Mouse (Mus musculus) lung, postnatal 10 days (tissue): Measurements from ENCODE around the gene Kel.

Experiments
- DNase-seq: peaks from one replicate; pipeline ENCODE4 v3.0.0; 2021

The Kel gene

DNA sequence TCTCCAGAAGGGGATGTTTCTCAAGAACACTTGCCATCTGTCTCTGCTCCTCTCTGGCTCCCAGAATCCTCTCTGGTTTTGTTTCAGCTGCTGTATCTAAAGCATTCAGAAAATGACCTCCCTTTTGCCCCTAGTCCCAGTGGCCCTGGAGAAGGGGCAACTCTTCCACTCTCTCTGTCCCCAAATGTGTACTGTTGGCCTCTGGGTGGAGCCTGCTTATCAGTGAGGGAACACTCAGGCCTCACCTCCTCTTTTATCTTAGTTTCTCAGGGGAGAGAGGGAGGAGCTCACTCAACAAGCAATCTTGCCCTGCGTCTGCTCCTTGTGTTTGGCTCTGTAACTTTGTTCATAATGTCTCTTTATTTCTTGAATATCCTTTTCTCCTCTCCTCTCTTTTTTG is at the start of gene Kel:
TSS of gene Kel (minus strand) at position 217 of the 400 bp plus-strand sequence.
- no peak for DNase-seq

DNA sequence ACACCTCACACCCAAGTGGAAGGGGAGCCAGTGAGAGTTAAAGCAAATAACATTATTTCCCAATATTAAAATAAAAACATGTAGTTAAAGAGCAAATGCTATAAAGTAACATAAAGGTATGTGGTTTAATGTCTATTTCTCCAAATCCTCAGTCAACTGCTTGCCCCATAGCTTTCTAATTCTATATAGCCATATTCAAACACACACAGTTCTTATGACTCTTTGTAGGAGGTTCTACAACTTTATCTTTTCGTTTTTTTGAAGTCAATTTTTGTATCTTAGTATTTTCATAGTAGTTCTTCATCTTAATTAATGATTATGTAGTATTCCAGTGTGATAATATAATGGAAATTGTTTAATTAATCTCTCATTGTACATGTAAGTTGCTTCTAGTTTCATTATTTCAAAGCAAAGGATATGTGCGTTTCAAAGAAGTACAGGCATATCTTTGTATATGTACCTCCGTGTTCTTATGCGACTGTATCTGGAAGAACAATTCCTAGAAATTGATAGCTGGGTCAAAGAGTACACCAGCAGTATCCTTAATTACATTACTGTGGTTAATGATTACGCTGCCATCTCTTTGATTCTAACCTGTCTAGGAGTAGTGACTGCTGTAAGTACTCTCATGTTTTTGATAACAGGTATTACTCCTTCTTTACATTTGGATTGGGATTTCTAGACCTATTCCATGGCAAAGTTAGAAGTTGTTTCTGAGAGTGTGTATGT is 40.7 kb upstream of the Kel start:
- DNase-seq = no peak

DNA sequence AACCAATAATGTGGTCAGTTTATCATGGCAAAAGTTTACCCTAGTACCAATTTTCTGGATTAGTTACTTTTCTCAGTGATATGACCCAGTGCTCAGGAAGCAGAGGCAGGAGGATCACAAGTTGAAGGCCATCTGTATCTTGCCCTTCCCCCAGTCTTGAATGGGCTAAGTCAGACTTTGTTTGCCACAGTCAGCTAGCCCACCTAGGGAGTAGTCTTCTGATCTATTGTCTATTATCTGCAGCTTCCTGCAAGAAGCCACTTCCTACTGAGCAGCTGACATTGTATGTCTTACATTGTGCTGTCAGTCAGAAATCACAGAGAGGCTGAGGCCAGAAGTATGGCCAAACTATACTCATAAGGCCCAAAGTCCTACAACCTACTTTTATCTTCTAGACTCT is 37.0 kb upstream of the Kel start:
- DNase-seq = no peak

DNA sequence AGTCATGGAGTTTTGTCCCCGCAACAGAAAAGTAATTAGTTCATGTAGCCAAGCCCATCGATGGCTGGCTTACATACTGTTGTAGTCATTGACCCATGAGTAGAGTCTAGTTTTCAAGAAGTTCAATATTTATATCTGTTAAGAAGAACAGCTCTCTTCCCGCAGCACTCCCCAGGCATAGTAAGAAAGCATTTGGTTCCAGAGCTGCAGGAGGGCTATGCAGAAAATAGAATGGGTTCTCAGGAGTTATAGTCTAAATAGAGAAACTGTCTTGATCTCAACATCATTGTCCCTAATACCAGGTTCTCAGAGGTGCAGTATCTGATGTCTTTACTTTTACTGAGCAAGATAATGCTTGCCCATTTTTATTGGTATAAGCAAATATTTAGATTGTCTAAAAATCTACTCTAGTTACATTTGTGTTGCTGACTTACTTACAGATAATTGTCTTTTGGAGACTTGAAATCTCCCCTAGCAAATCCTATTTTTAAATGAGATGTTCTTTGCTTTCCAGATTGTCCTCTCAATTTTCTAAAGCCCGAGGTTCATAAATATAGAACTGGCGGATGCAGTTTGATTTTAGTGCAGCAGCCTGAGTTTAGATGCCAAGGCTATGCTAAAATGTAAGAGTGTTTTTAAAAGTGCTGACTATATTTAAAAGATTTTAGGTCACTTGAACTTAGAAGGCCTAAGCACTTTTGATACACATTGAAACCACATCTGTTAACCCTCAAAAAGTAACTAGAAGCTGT is 30.8 kb upstream of the Kel start:
- DNase-seq = no peak

DNA sequence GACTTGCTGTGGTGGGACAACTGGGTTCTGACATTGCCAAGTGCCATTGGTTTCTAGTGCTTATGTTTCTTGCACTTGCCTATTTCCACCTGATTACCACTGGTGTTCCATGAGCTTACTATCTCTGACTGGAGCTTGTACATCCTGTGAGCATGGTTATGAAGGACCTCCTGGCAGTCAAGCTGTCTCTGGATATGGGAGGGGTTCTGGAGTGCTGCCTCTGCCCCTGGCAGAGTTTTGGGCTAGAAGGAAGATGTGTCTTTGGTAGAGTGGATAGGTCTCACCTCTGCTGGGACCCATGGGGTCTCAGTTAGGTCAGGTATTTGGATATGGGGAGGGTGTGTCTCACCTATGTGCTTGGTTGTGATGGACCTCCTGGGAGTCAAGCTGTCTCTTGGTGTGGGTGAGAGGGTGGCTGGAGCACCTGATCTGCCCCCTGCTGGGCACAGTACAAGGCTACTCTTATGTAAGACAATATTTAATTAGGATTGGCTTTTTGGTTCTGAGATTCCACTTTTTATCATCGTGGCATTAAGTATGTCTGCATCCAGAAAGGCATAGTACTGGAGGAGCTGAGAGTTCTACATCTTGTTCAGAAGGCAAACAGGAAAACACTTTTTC is 24.0 kb upstream of the Kel start:
- DNase-seq = peak; percentile 2

- no peak for DNase-seq
Measured at GRCm38 (mm10) chr6:41721430-41721829, 17.3 kb upstream of the Kel start.

DNA sequence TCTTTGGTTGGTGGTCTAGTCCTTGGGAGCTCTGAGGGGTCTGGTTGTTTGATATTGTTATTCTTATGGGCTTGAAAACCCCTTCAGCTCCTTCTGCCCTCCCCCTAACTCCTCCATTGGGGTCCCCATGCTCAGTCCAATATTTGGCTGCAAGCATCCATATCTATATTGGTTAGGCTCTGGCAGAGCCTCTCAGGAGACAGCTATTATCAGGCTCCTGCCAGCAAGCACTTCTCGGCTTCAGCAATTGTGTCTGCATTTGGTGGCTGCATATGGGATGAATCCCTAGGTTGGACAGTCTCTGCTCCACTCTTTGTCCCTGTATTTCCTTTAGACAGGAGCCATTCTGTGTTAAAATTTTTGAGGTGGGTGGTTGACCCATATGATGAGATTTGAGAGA is 6.1 kb upstream of the Kel start:
- no peak for DNase-seq

GRCm38 (mm10) chr6:41706275-41706674 is 2.1 kb upstream of the Kel start:
- no peak for DNase-seq

DNA sequence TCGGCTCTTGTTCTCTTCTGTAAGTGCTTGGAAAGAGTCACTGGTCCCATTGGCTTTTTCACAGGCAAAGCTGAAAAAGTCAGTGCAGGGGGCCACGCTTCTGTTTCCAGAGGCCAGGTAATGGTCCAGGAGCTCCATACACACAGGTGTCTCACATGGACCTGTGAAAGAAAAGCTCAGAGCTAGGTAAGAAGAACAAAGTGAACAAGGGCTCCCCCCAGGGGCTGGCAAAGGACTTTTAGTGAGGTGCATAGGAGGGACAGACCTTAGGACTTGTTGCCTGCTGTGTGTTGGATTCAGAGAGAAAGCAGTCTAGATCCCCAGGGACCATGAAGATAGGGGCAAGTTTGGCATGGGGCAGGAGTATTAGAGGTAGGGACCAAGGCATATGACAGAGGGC is 1.2 kb downstream of the Kel start:
- DNase-seq = peak; percentile 7

DNA sequence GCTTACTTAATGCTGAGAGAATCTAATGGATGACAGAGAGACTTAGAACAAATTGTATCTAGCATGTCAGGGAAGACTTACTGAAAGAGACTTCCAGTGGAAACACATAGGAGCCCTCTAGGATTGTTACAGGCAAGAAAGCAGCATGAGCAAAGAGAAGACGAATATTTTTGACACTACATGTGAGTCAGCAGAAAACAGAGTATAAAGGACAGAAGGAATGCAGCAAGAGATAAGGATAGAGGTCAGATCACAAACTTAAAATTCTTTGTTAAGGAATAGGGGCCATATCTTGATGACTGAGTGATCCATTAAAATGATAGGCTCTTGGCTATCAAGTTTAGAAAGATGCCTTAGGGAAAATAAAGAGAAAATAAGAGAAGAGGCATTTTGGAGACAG is 2.9 kb downstream of the Kel start:
- no peak for DNase-seq

DNA sequence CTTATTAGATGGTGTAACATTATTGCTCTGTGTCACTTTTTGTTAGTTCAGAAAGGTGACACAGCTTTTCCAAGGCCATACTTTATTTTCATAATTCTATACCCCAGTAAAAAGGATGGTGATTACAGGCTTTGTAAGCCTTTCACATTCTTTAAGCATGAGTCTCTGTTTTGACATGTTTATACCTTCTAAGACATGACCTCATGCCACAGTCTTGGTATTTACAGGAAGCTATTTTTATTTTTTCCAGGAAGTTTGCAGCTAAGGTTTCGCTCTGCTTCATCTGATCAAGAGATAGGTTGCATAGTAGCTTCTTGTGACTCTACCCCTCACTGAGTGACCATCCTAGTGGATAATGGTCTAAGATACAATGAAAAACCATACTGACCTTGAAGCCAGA is 9.7 kb downstream of the Kel start:
- DNase-seq = no peak

DNA sequence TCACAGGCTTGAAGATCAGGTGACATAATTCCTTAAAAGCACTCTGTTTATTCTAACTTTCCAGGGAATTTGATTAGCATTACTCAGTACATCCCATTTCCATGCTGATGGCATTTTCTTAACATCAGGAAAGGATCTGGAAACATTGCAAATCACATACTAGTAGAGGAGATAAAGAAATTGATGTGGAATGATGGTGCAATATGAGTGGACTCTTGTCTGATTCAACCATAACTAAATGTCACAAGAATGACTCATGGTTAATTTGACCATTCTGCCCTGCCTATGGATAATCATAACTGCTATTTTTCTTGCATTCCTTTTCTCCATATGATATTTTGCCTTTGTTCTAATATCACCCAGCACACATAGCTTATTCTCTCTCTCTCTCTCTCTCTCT is 11.9 kb downstream of the Kel start:
- DNase-seq = no peak

GRCm38 (mm10) chr6:41685596-41685995 is 18.5 kb downstream of the Kel start:
- no peak for DNase-seq

GRCm38 (mm10) chr6:41684911-41685310 is 19.2 kb downstream of the Kel start:
- no peak for DNase-seq

- DNase-seq = no peak
Measured at GRCm38 (mm10) chr6:41684131-41684530, 20.0 kb downstream of the Kel start, which contains the start of gene Llcfc1. TSS of gene Llcfc1 (plus strand) at chr6:41684431.

DNA sequence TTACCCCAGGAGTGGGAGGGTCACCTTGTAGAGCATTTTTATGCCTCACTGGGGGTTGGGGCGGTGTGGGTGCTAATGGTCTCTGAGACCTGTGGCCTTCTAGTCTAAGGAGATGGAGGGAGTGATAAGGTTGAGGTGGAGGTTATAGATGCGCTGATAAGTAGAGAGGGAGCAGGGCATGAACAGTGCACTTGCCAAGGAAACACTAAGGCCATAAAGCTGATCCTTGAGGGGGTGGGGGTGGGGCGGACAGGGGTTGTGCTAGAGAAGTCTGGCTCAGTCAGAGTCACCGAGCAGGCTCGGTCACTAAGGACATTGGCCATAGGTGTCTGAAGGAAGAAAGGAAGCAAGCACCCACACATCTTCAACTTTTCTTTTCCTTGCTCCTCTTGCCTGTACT is 22.5 kb downstream of the Kel start:
- DNase-seq = no peak

DNA sequence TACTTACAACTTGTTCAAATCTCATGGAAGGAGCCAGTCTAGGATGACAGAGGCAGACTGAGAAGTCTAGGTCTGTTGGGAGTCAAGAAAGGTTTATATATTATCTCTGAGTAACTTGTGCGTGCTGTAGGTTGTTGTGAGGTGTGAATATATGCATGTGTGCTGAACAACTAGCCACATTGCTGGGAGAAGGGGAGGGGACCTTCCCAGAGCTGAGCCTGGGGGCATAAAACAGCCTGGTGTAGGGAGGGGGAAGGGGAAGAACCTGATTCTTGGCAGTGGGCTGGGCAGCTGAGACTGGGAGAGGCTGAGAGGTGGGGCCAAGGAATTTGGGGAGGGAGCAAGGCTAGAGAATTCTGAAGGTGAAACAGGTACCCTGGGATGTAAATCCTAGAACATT is 23.5 kb downstream of the Kel start, which contains the start of gene Trpv5:
TSS of gene Trpv5 (minus strand) at position 101 of the 400 bp plus-strand sequence.
- DNase-seq = no peak

- DNase-seq = no peak
Measured at GRCm38 (mm10) chr6:41676530-41676929, 27.6 kb downstream of the Kel start.

GRCm38 (mm10) chr6:41662320-41662719 is 41.8 kb downstream of the Kel start:
- DNase-seq = peak; percentile 23

DNA sequence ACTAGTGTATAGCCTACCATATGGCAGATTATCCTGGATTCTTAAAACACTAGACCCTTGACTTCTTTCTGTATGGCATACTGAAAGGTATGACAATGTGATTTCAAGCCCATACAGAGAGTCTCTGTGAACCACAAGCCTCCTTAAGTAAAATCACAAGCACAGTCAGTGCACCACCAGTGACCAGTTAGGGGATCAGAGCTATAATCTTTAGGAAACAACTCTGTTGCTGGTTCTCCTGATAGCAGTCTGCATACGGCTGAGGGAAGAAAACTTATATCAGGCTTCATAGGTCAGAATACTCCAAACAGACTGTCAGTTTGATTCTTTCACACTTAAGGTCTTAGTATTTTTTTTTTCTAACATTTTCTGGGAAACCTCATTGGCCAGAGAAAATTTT is 45.7 kb downstream of the Kel start:
- DNase-seq = no peak

DNA sequence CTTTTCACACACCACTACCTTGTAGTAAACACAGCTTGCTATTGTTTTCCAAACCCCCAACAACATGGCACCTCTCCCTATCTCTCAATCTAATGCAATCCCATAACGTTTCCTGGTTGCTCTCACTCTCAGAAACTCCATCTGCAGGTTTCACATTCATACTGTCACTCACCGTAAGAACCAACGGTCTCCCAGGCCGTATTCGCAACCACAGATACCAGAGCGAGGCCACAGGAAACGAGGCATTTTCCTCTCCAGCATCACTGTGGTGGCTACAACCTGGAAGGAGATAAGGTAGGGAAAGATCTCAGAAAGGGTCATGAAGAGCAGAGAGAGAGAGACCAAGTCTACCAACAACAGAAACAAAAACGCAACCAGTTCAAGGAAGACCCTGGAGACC is 49.5 kb downstream of the Kel start:
- no peak for DNase-seq

DNA sequence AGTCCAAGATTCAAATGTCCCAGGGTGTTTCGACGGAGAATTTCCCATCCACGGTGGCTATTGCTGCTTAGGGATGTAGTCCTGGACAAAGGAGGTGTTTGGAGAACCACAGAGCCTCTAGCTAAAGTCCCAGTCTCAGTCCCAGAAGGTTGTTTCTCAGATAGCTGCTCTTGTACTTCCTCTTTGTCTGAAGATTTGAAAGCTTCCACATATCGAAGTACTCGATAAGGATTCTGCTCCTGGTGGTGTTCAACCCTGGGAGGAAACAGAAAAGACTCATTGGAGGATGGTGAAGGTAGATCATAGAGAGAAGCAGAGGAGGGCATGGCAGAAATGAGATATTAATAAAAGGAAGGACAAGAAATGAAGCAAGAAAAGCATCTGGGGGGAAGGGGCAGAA is 51.0 kb downstream of the Kel start:
- no peak for DNase-seq

- no peak for DNase-seq
Measured at GRCm38 (mm10) chr6:41646672-41647071, 57.5 kb downstream of the Kel start.

DNA sequence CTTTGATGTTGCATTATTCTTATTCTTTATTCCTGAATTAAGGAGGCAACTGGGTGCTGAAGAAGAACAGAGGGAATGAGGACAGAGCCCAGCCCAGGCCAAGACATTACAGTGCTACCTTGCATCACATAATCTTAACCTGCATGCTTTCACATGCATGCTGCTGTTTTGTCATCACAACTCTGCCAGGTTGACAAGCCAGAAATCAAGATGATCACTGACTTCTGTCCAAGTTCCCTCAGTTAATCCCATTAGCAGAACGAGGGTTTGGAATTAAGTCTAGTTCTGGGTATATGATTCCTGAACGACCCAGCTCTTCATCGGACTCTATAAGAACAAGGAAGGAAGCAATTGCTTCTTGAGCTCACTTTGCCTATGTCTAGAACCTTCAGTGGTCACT is 57.9 kb downstream of the Kel start:
- no peak for DNase-seq
